In the genomic region with DNA sequence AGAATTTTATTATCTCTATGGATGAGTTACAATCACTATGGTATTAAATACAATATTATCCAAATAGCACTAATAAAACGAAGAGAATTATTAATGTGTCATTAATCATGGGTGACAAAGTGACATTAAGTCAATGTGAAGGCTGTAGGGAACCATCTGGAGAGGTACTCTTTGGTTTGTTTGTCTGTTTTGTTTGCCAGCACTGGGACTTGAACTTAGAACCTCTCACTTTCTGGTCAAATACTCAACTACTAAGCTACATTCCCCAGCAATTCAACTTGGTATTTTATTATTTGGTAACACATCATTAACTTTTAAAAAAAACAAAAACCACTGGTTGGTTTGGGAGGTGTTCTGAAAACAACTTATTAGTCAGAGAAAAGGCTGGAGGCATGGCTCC, we compare ENCODE assay signal across 30 mouse cellular contexts.
"Had no signal": no experiment of that assay in that cellular context is flagged by ENCODE, and none has a peak within 500 bp of the region (broad histone marks: within the 10 kb centered on the region; RNA-seq: fewer than 3 reads in every experiment).

No protein-coding gene starts in this region.

- H3K9me3 ChIP-seq: limb, embryonic 10.5 days; limb, embryonic 12.5 days; limb, embryonic 13.5 days; limb, embryonic 15.5 days; liver, embryonic 12.5 days; liver, embryonic 13.5 days; liver, embryonic 15.5 days; lung, embryonic 15.5 days; midbrain, embryonic 12.5 days; midbrain, embryonic 15.5 days; neural tube, embryonic 12.5 days had no signal

- H3K4me3 ChIP-seq: left cerebral cortex, adult 2 months; limb, embryonic 10.5 days; limb, embryonic 12.5 days; limb, embryonic 13.5 days; limb, embryonic 15.5 days; liver, embryonic 12.5 days; liver, embryonic 13.5 days; liver, embryonic 15.5 days; lung, embryonic 15.5 days; megakaryocyte, embryonic 14.5 days; midbrain, embryonic 10.5 days; midbrain, embryonic 12.5 days; midbrain, embryonic 13.5 days; midbrain, embryonic 15.5 days; myocyte; neural tube, embryonic 12.5 days had no signal

- H3K4me2 ChIP-seq: limb, embryonic 12.5 days; limb, embryonic 13.5 days; limb, embryonic 15.5 days; liver, embryonic 11.5 days; liver, embryonic 12.5 days; liver, embryonic 13.5 days; liver, embryonic 15.5 days; lung, embryonic 15.5 days; midbrain, embryonic 11.5 days; midbrain, embryonic 12.5 days; midbrain, embryonic 13.5 days; midbrain, embryonic 15.5 days; neural tube, embryonic 12.5 days had no signal

- H3K27me3 ChIP-seq: limb, embryonic 12.5 days; limb, embryonic 13.5 days; limb, embryonic 15.5 days; liver, embryonic 12.5 days; liver, embryonic 13.5 days; liver, embryonic 15.5 days; lung, embryonic 15.5 days; megakaryocyte, embryonic 14.5 days; midbrain, embryonic 12.5 days; midbrain, embryonic 13.5 days; midbrain, embryonic 15.5 days; neural tube, embryonic 12.5 days had no signal

- H3K4me1 ChIP-seq: limb, embryonic 10.5 days; limb, embryonic 12.5 days; limb, embryonic 13.5 days; limb, embryonic 15.5 days; liver, embryonic 12.5 days; liver, embryonic 13.5 days; liver, embryonic 15.5 days; lung, embryonic 15.5 days; midbrain, embryonic 10.5 days; midbrain, embryonic 12.5 days; midbrain, embryonic 13.5 days; midbrain, embryonic 15.5 days; neural tube, embryonic 12.5 days had no signal

- DNase-seq: layer of hippocampus, postnatal 36 days; left cerebral cortex, postnatal 4 days; liver; liver, embryonic 13.5 days; liver, postnatal 0 days; lung, adult 18-20 months; lung, postnatal 10 days; lung, postnatal 14 days; lung, postnatal 4 days; midbrain, embryonic 14.5 days had no signal

- H3K27ac ChIP-seq: left cerebral cortex, adult 2 months; limb, embryonic 10.5 days; limb, embryonic 12.5 days; limb, embryonic 13.5 days; limb, embryonic 15.5 days; liver, embryonic 12.5 days; liver, embryonic 13.5 days; liver, embryonic 14.5 days; liver, embryonic 15.5 days; lung, embryonic 15.5 days; macrophage; midbrain, embryonic 10.5 days; midbrain, embryonic 12.5 days; midbrain, embryonic 13.5 days; midbrain, embryonic 15.5 days; neural tube, embryonic 12.5 days had no signal

- ATAC-seq: liver, embryonic 12.5 days; liver, postnatal 0 days; midbrain, embryonic 13.5 days; midbrain, embryonic 15.5 days; midbrain, embryonic 16.5 days had no signal

- H3K9ac ChIP-seq: limb, embryonic 12.5 days; limb, embryonic 13.5 days; limb, embryonic 15.5 days; liver, embryonic 12.5 days; liver, embryonic 13.5 days; liver, embryonic 14.5 days; liver, embryonic 15.5 days; liver, postnatal 0 days; lung, embryonic 15.5 days; midbrain, embryonic 12.5 days; midbrain, embryonic 13.5 days; midbrain, embryonic 15.5 days; neural tube, embryonic 12.5 days had no signal
